Mouse (Mus musculus) kidney, adult 2 months (tissue): ENCODE measurements around the gene Klk8. TPM values are rescaled to one million over a fixed set of nuclear protein-coding genes. Genes with fewer than 3 reads are reported as not detected.

Source experiments
- DNase-seq: peaks from one replicate; pipeline ENCODE4 v3.0.0; 2021
- H3K27ac ChIP-seq: fragments of 200-500 bp; 2 replicates; pipeline ENCODE4 v1.5.1; 2012; ENCODE audit warnings: low read depth, low read length, control low read depth, inconsistent platforms; ENCODE audit not compliant: insufficient read depth
- H3K27me3 ChIP-seq: fragments of 200-500 bp; replicated peaks from 2 replicates; pipeline ENCODE4 v1.6.1; 2012; ENCODE audit warnings: mild to moderate bottlenecking, moderate library complexity, low read length, inconsistent platforms; ENCODE audit not compliant: control insufficient read depth, insufficient read depth
- H3K36me3 ChIP-seq: fragments of 200-500 bp; 2 replicates; pipeline ENCODE4 v1.6.1; 2012; ENCODE audit warnings: mild to moderate bottlenecking, moderate library complexity, low read length, inconsistent platforms; ENCODE audit not compliant: control insufficient read depth, insufficient read depth
- H3K4me1 ChIP-seq: fragments of 200-500 bp; 2 replicates; pipeline ENCODE4 v1.6.1; 2011; ENCODE audit warnings: low read length; ENCODE audit not compliant: control insufficient read depth, insufficient read depth
- H3K4me3 ChIP-seq: fragments of 200-500 bp; 2 replicates; pipeline ENCODE4 v1.5.1; 2011; ENCODE audit warnings: mild to moderate bottlenecking, low read depth, low read length, control low read depth; ENCODE audit not compliant: insufficient read depth
- CTCF ChIP-seq: fragments of 200-500 bp; conservative IDR thresholded peaks from 2 replicates; pipeline ENCODE4 v1.5.1; 2011; ENCODE audit warnings: low read depth, mild to moderate bottlenecking, control low read depth, low read length, moderate library complexity, mixed read lengths; ENCODE audit not compliant: insufficient read depth, insufficient read length
- POLR2A ChIP-seq: fragments of 200-500 bp; IDR thresholded peaks from one replicate; pipeline ENCODE4 v1.6.1; 2011; ENCODE audit warnings: low read depth, low read length, control low read depth
- WGBS: fragments of 180-500 bp; shearing (Covaris S2); methylation state at CpG from one replicate; pipeline ENCODE4 v1.1.7; 2018; 5-methylcytosine and 5-hydroxymethylcytosine counted together
- polyA plus RNA-seq: library from polyadenylated mRNA; depleted of rRNA; stranded (reverse); fragments of >200 nt; gene quantifications from 2 replicates; pipeline ENCODE4 v1.2.3, GENCODE M21; 2012

Klk8 gene
- polyA plus RNA-seq, 1 experiment, result 5.9 TPM

DNA sequence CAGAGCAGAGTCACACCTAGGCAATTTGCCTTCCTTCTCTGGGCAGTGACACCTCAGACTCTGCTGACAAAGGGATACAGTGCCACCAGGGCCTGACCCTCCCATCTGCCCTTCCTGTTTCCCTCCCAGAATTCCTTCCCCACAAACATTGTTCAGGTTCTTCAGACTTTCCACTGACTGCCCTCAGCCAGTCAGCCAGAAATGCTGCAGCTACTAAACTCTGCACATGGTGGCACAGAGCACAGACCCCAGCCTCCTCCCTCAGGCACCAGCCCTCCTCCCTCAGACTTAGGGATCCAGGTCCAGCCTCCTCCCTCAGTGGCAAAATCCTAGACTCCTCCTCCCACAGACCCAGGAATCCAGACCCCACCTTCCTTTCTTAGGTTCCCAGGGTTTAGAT, 19.4 kb downstream of the Klk8 start:
- DNase-seq, result no peak
- H3K27me3 ChIP-seq, result no peaks in the 10 kb centered on the region
- no peaks in the 10 kb centered on the region for H3K36me3 ChIP-seq
- H3K4me3 ChIP-seq, result no peak overlapping the region
- TF ChIP-seq CTCF, result no peak
- TF ChIP-seq POLR2A, result no peak
- H3K27ac ChIP-seq, result no peak overlapping the region
- no peaks in the 10 kb centered on the region for H3K4me1 ChIP-seq

DNA sequence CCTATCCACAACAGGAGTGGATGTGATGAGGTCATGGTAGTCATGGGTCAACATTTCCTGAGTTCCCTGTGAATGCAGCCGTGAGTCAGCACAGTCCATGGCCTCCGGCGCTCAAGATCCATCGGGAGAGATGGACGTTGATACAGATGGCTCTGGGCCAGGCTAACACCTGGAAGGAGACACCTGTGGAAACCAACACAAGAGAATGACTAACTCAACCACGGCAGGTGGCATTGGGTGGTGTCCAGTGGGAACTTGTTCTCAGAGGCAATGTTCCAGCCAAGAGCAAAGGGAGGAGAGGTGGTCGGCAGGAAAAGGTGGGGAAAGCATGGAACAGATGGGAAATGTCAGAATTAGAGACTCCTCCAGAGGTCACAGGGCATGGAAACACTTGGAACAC, 24.2 kb downstream of the Klk8 start:
- H3K36me3 ChIP-seq, result no peaks in the 10 kb centered on the region

DNA sequence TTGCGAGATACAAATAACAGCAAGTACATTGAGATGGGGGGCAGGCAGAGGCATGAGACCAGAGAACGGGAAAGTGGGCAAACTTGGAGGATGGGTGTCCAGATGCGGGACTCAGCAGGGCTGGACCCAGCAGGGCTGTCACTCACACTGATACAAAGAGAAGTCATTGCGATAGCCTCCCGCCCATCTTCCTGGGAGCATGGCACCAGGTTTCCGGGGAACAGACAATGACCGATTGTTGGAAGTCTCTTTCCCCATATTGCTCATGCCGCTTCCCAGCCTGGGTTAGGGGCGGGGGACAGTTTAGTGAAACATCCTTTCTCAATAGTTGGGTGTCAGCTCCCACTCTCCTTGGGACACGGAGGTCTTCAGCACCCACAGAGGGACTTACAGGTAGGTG, 26.8 kb downstream of the Klk8 start, which contains the start of gene Klk6:
Gene Klk6, plus strand, starts transcription at position 301 of the 400 bp plus-strand sequence.
- Histone ChIP-seq H3K36me3 (no peaks in the 10 kb centered on the region), H3K4me1 (no peaks in the 10 kb centered on the region), H3K27ac (no peak within 1 kb of the TSS), H3K4me3 (no peak within 1 kb of the TSS), H3K27me3 (no peaks in the 10 kb centered on the region)
- TF ChIP-seq CTCF (no peak), POLR2A (no peak)
- no peak for DNase-seq
- WGBS, result 86% methylated on average over 10 of the region's 10 CpGs

More for the DNA sequence above, 24.2 kb downstream of the Klk8 start:
- Histone ChIP-seq H3K4me3 (no peak overlapping the region), H3K27me3 (no peaks in the 10 kb centered on the region), H3K4me1 (no peaks in the 10 kb centered on the region), H3K27ac (no peak overlapping the region)
- TF ChIP-seq CTCF (no peak), POLR2A (no peak)
- 80% methylated on average over 7 of the region's 7 CpGs for WGBS
- DNase-seq, result no peak

DNA sequence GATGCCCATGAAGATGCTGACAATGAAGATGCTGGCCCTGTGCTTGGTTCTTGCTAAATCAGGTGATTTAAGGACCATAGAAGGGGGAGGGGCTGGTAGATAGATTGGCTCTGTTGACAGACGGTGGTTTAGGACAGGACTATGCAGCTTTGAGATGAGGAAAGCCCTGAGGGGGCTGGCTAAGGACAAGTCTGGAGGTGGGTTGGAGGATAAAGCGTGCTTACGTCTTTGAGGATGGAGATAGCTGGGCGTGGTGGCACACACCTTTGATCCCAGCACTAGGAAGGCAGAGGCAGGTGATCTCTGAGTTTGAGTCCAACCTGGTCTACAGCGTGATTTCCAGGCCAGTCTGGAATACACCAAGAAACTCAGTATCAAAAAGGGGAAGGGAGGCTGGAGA, 28.7 kb downstream of the Klk8 start:
- Histone ChIP-seq H3K36me3 (no peaks in the 10 kb centered on the region), H3K27ac (no peak overlapping the region), H3K4me3 (no peak overlapping the region), H3K27me3 (no peaks in the 10 kb centered on the region), H3K4me1 (no peaks in the 10 kb centered on the region)
- no peak for DNase-seq
- WGBS, result 89% methylated on average over 5 of the region's 5 CpGs
- no peak for TF ChIP-seq POLR2A
- TF ChIP-seq CTCF, result no peak

DNA sequence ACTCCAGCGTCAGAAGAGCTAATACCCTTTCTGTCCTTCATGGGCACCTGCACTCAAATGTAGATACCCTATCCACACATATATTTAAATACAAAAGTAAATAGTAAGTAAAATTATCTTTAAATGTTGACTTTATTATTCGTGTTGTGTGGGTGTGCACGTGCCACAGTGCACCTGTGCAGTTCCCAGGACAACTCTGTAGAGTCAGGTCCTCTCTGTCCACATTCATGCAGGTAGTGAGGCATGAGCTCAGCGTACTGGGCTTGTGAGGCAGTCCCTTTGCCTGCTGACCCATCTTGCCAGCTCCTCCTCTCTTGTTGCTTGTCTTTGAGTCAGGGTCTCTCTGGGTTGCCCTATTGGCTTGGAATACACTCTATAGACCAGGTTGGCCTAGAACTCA, 30.3 kb downstream of the Klk8 start:
- no peaks in the 10 kb centered on the region for H3K4me1 ChIP-seq
- H3K27me3 ChIP-seq, result no peaks in the 10 kb centered on the region
- H3K36me3 ChIP-seq, result no peaks in the 10 kb centered on the region
- TF ChIP-seq POLR2A (no peak), CTCF (no peak)
- WGBS, result 83% methylated on average over 4 of the region's 4 CpGs
- no peak for DNase-seq
- no peak overlapping the region for H3K27ac ChIP-seq
- no peak overlapping the region for H3K4me3 ChIP-seq

DNA sequence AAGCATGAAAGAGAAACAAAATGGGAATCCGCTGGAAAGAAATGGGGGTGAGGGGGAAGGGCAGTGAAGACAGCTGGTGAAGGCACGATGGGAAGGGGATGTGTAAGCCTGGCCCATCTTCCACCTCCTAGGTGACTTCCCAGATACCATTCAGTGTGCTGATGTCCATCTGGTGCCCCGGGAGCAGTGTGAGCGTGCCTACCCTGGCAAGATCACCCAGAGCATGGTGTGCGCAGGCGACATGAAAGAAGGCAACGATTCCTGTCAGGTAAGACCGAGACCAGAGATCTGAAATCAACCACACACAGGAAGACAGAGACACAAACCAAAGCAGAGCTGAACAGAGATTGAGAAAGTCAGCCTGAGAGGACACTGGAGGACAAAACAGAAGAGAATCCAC, 31.6 kb downstream of the Klk8 start:
- TF ChIP-seq POLR2A (no peak), CTCF (no peak)

DNA sequence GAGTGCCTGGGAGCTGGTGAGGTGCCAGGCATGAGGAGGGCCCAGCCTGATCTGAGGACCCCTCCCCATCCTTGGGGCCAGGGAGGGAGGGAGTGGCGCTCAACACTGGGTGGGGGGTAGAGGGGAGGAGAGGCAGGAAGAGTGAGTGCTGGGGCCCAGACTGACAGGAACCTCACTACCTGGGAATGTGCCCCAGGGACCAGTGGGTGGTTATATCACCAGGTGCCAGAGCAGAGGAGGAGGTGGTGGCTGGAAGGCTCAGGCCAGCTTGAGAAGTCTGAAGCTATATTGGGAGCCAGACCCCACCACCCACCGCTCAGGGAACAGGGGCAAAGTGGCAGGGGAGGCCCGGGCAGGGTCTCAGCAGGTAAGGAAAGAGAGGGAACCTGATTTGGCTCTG, 44.3 kb downstream of the Klk8 start, which contains the start of gene Klk5:
Gene Klk5, plus strand, starts transcription at position 271 of the 400 bp plus-strand sequence.
- Histone ChIP-seq H3K4me1 (no peaks in the 10 kb centered on the region), H3K27ac (no peak within 1 kb of the TSS), H3K36me3 (no peaks in the 10 kb centered on the region), H3K4me3 (no peak within 1 kb of the TSS), H3K27me3 (no peaks in the 10 kb centered on the region)
- WGBS, result 55% methylated on average over 3 of the region's 3 CpGs
- DNase-seq, result no peak
- TF ChIP-seq POLR2A (no peak), CTCF (no peak)

More for the DNA sequence above, 31.6 kb downstream of the Klk8 start:
- no peak for DNase-seq
- 90% methylated on average over 8 of the region's 8 CpGs for WGBS
- H3K36me3 ChIP-seq, result no peaks in the 10 kb centered on the region
- no peak overlapping the region for H3K27ac ChIP-seq
- no peaks in the 10 kb centered on the region for H3K27me3 ChIP-seq
- H3K4me3 ChIP-seq, result no peak overlapping the region
- no peaks in the 10 kb centered on the region for H3K4me1 ChIP-seq
